Mouse (Mus musculus): ENCODE measurements around the gene Olfr943. TPM values are rescaled to one million over a fixed set of nuclear protein-coding genes. Genes with fewer than 3 reads are reported as not detected.

The Olfr943 gene
- polyA plus RNA-seq (2015; fragmentation: Nextera tagmentation; extraction: Ambion mirVana) = not detected in 2 replicates

GRCm38 (mm10) chr9:39166004-39166403 is at the start of gene Olfr943:
TSS of gene Olfr943 (plus strand) at chr9:39166304.

GRCm38 (mm10) chr9:39127831-39128230 is 38.3 kb upstream of the Olfr943 start, which contains the start of gene Olfr27:
TSS of gene Olfr27 (plus strand) at chr9:39128131.

GRCm38 (mm10) chr9:39201620-39202019 is 35.5 kb downstream of the Olfr943 start, which contains the start of gene Olfr944:
TSS of gene Olfr944 (plus strand) at chr9:39201920.

Other genes starting within 250 kb of the Olfr943 start
- not detected in 2 replicates for gene Olfr930, start 236.5 kb upstream of the Olfr943 start, polyA plus RNA-seq (2015; fragmentation: Nextera tagmentation; extraction: Ambion mirVana)
- gene Olfr933, start 194.0 kb upstream of the Olfr943 start, polyA plus RNA-seq (2015; fragmentation: Nextera tagmentation; extraction: Ambion mirVana) = not detected in 2 replicates
- not detected in 2 replicates for gene Olfr934, start 178.0 kb upstream of the Olfr943 start, polyA plus RNA-seq (2015; fragmentation: Nextera tagmentation; extraction: Ambion mirVana)
- gene Olfr935, start 166.6 kb upstream of the Olfr943 start, polyA plus RNA-seq (2015; fragmentation: Nextera tagmentation; extraction: Ambion mirVana) = not detected in 2 replicates
- not detected in 2 replicates for gene Olfr146, start 142.9 kb upstream of the Olfr943 start, polyA plus RNA-seq (2015; fragmentation: Nextera tagmentation; extraction: Ambion mirVana)
- not detected in 2 replicates for gene Olfr937, start 101.4 kb upstream of the Olfr943 start, polyA plus RNA-seq (2015; fragmentation: Nextera tagmentation; extraction: Ambion mirVana)
- gene Olfr938, start 87.4 kb upstream of the Olfr943 start, polyA plus RNA-seq (2015; fragmentation: Nextera tagmentation; extraction: Ambion mirVana) = not detected in 2 replicates
- not detected in 2 replicates for gene Olfr27, start 38.2 kb upstream of the Olfr943 start, polyA plus RNA-seq (2015; fragmentation: Nextera tagmentation; extraction: Ambion mirVana)
- gene Olfr944, start 35.6 kb downstream of the Olfr943 start, polyA plus RNA-seq (2015; fragmentation: Nextera tagmentation; extraction: Ambion mirVana) = not detected in 2 replicates
- gene Olfr1537, start 83.7 kb downstream of the Olfr943 start, polyA plus RNA-seq (2015; fragmentation: Nextera tagmentation; extraction: Ambion mirVana) = not detected in 2 replicates
- gene Olfr945, start 110.5 kb downstream of the Olfr943 start, polyA plus RNA-seq (2015; fragmentation: Nextera tagmentation; extraction: Ambion mirVana) = not detected in 2 replicates
- not detected in 2 replicates for gene Olfr948, start 159.7 kb downstream of the Olfr943 start, polyA plus RNA-seq (2015; fragmentation: Nextera tagmentation; extraction: Ambion mirVana)
- not detected in 2 replicates for gene Olfr951, start 221.1 kb downstream of the Olfr943 start, polyA plus RNA-seq (2015; fragmentation: Nextera tagmentation; extraction: Ambion mirVana)

All from urinary bladder, postnatal 0 days (tissue).